Mouse (Mus musculus) frontal cortex, adult (tissue): Measurements from ENCODE around the gene Macrod2.
A peak's percentile ranks its signal among the peaks of the same experiment; 100 is the strongest.

ENCODE experiments used
- ATAC-seq: cut with Nextera tagmentation; 2 replicates; pipeline ENCODE4 v1.9.2; 2017; ENCODE audit warnings: mild to moderate bottlenecking, moderate library complexity, mixed read lengths; ENCODE audit not compliant: low TSS enrichment

Macrod2 gene

GRCm38 (mm10) chr2:140790363-140790762, 395.3 kb downstream of the Macrod2 start:
- ATAC-seq, result no peak

- no peak for ATAC-seq
Measured at GRCm38 (mm10) chr2:140793886-140794608, 398.9 kb downstream of the Macrod2 start.

GRCm38 (mm10) chr2:140811693-140812092, 416.6 kb downstream of the Macrod2 start:
- no peak for ATAC-seq

- ATAC-seq, result peak; percentile 44; the same call in 1 of the 2 replicates
Measured at GRCm38 (mm10) chr2:140819391-140820120, 424.4 kb downstream of the Macrod2 start.

DNA sequence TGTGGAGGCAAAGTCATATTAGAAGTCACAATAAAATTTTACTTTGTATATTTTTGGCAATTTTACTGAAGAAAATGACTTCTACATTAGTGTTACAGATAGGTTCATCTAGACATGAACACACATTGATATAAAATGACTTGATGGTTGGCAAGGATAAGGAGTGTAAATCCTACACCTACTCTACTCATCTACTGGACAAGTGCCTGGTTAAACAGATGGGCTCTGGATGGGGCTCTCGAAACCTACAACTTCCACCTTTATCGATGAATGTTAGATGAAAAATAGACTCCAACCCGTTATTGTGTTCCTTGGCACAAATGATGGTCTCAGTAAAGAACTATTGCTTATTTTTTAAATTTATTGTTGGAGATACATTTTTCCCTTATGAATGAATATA, 427.3 kb downstream of the Macrod2 start:
- peak; percentile 64 for ATAC-seq

- ATAC-seq, result no peak
Measured at GRCm38 (mm10) chr2:140826241-140826640, 431.1 kb downstream of the Macrod2 start.

DNA sequence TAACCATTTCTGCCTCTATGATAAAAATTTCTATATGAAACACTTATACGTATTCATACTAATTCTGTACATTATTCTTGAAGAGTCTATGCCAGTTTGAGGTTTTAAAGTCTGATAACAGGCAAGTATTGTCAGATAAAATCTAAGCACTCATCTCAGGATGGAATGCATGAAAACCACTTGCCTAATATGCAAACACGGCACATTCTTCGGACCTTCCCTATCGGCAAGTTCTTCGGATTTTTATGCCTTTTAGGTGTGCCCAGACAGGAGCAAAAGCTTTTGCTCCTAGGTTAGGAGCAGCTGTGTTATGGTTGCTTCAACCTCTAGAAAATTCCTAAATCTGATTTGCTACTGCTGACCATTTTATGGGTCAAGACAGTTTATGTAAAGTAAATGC, 433.8 kb downstream of the Macrod2 start:
- ATAC-seq, result no peak

GRCm38 (mm10) chr2:140830086-140830485, 435.0 kb downstream of the Macrod2 start:
- ATAC-seq, result no peak

GRCm38 (mm10) chr2:140839371-140839770, 444.3 kb downstream of the Macrod2 start:
- no peak for ATAC-seq

- ATAC-seq, result peak; percentile 31; the same call in 1 of the 2 replicates
Measured at GRCm38 (mm10) chr2:140839880-140840279, 444.8 kb downstream of the Macrod2 start.

GRCm38 (mm10) chr2:140844030-140844429, 448.9 kb downstream of the Macrod2 start:
- no peak for ATAC-seq

DNA sequence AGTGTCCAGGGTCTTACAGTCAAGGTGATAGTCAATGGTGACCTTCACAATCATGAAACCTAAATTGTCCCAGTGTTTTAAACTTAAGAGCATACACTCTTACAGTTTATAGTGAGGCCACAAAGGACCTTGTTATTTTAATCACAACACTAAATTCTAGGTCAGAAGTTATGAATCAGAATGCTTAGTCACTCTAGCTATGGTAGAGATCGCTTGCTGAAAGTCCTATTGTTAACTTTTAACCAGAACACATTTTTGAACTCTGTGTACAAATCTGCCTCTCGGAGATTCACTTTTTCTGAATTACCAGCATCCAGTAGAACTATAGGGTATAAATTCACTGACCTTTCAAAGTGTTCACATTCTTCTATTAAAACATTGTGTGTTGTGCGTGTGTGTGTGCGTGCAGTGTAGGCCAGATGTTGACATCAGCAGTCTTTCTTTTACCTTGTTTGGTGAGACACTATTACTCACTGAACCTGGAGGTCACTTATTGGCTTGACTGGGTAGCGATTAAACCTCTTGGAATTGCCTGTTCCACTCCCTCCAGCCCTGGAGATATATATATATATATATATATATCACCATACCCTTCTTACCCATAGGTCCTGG, 452.8 kb downstream of the Macrod2 start:
- ATAC-seq, result no peak

DNA sequence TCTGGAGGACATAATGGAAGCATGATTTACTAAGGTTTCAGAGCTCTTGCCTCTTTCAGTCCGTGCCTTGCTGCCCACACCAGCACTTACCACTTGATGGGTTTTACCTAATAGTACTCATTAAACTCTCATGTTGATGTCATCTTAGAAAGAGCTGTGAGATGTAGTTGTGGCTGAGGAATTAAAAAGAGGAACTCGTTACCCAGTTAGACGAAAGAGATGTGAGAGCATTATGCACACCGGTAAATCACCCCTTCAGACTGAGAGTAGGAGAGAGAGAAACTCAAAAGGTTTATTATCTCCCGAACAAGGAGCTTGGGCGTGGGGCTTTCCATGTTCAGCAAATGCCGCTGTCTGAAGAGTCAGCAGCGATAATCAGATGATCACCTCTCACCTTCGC, 458.4 kb downstream of the Macrod2 start:
- no peak for ATAC-seq

DNA sequence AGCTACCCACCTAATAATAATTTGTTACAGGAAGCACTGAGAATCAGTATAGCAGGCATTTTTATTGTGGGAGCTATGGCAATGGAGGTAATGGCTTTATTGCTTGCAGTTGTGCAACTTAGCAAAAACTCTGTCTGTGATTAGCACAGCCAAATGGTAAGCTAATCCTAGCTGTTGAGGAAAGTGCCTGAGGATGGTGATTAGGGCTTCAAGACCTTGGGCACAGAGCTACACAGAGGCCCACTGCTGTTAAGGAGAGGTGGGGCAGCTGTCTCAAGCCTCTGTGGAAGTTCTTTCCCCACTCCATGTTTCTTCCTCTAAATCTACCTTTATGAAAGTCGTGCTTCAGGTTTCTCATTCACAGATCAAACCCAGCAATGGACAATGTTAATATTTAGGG, 466.2 kb downstream of the Macrod2 start:
- no peak for ATAC-seq

- ATAC-seq, result no peak
Measured at GRCm38 (mm10) chr2:140862736-140863135, 467.6 kb downstream of the Macrod2 start.

GRCm38 (mm10) chr2:140865636-140866035, 470.5 kb downstream of the Macrod2 start:
- no peak for ATAC-seq

GRCm38 (mm10) chr2:140867116-140867515, 472.0 kb downstream of the Macrod2 start:
- no peak for ATAC-seq

GRCm38 (mm10) chr2:140885176-140885575, 490.1 kb downstream of the Macrod2 start:
- ATAC-seq, result no peak

GRCm38 (mm10) chr2:140890683-140891082, 495.6 kb downstream of the Macrod2 start:
- ATAC-seq, result peak; percentile 65

- ATAC-seq, result no peak
Measured at GRCm38 (mm10) chr2:140896396-140897082, 501.4 kb downstream of the Macrod2 start.

GRCm38 (mm10) chr2:140898408-140898985, 503.4 kb downstream of the Macrod2 start:
- ATAC-seq, result no peak

DNA sequence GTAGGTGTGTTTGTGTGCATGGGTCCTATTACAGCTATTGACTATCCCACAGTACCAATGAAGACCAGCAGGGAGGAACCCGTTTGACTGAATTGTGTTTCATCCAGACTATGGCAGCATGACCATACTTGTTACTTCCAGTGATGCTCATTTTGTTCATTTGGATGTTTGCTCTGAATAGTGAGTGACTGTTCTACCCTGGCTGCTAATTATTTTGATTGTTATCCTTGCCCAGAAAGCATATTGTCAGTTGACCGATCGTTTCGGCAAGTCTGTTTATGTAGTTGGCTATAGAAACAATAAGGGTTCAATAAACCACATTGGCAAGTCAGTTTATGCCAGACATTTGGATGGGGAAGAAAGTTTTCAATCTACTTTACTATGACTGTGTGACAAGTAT, 510.2 kb downstream of the Macrod2 start:
- ATAC-seq, result no peak
